Mouse (Mus musculus) kidney, adult 2 months (tissue): ENCODE measurements at regions not wholly inside any gene's neighbourhood (a gene's known extent, or its start where the extent isn't known, plus 50 kb on each side); places are given as distances from the start of the nearest gene placed in this dataset.

Experiments used
- CTCF ChIP-seq: fragments of 200-500 bp; conservative IDR thresholded peaks from 2 replicates; pipeline ENCODE4 v1.5.1; 2011; ENCODE audit warnings: low read depth, mild to moderate bottlenecking, control low read depth, low read length, moderate library complexity, mixed read lengths; ENCODE audit not compliant: insufficient read depth, insufficient read length
- POLR2A ChIP-seq: fragments of 200-500 bp; IDR thresholded peaks from one replicate; pipeline ENCODE4 v1.6.1; 2011; ENCODE audit warnings: low read depth, low read length, control low read depth

DNA sequence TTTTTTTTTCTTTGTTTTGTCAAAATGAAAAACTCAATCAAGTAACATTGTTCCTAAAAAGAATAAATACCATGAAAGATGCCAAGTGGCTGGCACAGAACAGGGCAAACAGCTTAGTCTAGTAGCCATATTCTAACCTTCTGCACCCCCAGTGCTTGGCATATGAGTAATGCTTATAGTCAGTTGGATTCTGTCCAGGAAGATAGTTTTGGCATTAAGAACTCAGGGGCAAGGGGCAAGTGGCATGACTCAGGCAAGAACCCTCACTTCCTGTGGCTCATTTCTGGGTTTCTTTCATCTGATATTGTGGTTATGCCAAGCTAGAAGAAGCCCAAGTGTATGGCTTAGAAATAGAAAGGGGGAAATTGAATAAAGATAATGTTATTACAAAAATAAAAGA, 314.1 kb upstream of the Maf start:
- TF ChIP-seq CTCF: no peak
- TF ChIP-seq POLR2A: no peak
